Mouse (Mus musculus): ENCODE data around the gene Samd14.

GRCm38 (mm10) chr11:94996984-94997383 lies 12.7 kb upstream of the Samd14 start:
- TF ChIP-seq POLR2A (IDR thresholded peaks at IDR 0.05; ENCODE audit: low read depth, low read length) = no peak
- TF ChIP-seq CTCF (conservative IDR thresholded peaks at IDR 0.05; ENCODE audit: insufficient read depth, insufficient read length, low read depth, low read length) = no peak
